Mouse (Mus musculus): ENCODE data around the gene Cldnd2. TPM values are rescaled to one million over a fixed set of nuclear protein-coding genes. Genes with fewer than 3 reads are reported as not detected.

Cldnd2 gene
- polyA plus RNA-seq, 2 experiments, result not detected

DNA sequence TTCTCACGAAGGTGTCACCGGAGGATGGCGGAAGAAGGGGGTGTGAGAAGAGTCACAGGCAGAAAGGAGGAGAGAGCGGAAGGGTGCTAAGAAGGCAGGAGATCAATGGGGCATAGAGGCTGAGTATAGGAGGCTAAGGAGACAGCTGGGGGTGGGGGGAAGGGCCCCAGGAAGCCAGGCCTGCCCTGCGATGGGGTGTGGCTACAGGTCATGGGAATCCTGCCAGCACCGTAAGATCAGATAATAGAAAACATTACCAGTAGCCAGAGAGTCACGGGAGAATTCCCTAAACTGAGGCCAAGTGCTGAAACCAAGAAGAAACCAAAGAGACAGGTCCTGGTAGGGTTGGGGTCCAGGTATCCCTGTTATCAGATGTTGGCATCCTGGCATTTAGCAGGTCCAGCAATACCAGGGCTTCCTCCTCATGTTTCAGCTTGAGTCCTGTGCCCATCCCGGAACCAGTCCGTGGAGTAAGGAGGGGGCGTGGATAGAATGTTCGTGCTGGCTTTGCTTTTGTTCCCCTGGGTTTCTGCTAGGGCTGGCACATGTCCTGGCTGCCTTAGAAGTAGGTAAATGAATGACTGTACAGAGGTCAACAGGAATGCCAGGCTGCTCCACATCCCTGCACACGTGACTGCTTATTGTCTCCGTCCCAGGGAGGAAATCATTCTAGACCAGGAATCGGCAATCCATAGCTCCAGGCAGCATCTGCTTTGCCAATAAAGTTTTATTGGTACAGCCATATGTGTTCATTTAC, 13.2 kb downstream of the Cldnd2 start:
- WGBS, result 66% methylated on average over 14 of the region's 14 CpGs
- Histone ChIP-seq H3K4me1 (ENCODE audit: control insufficient read depth, insufficient read depth, low read length) (no peaks in the 10 kb centered on the region), H3K27ac (replicated peaks; ENCODE audit: low read depth, low read length) (no peak overlapping the region), H3K27me3 (ENCODE audit: control insufficient read depth, insufficient read depth, low read length) (no peaks in the 10 kb centered on the region), H3K4me3 (replicated peaks; ENCODE audit: low read length) (no peak overlapping the region), H3K9me3 (ENCODE audit: control insufficient read depth, low read length) (no peaks in the 10 kb centered on the region), H3K36me3 (ENCODE audit: control insufficient read depth, insufficient read depth, low read length) (peaks cover 45% of the 10 kb centered on the region), H3K9ac (ENCODE audit: low read depth, low read length, severe bottlenecking) (no peak overlapping the region), H3K4me2 (replicated peaks; ENCODE audit: low read depth, low read length, severe bottlenecking) (no peak overlapping the region)
- no peak for ATAC-seq (ENCODE audit: low FRiP score, low read depth)
- no peak for TF ChIP-seq POLR2A (IDR thresholded peaks at IDR 0.05; ENCODE audit: borderline replicate concordance, extremely low read depth, insufficient read depth, insufficient read length)
- no peak for DNase-seq (ENCODE audit: low spot score)

GRCm38 (mm10) chr7:43454371-43454770, 13.8 kb downstream of the Cldnd2 start:
- TF ChIP-seq POLR2A (IDR thresholded peaks at IDR 0.05; ENCODE audit: borderline replicate concordance, extremely low read depth, insufficient read depth, insufficient read length), result no peak
- Histone ChIP-seq H3K4me3 (replicated peaks; ENCODE audit: low read length) (no peak overlapping the region), H3K9ac (ENCODE audit: low read depth, low read length, severe bottlenecking) (no peak overlapping the region), H3K4me2 (replicated peaks; ENCODE audit: low read depth, low read length, severe bottlenecking) (no peak overlapping the region), H3K27ac (replicated peaks; ENCODE audit: low read depth, low read length) (no peak overlapping the region), H3K9me3 (ENCODE audit: control insufficient read depth, low read length) (no peaks in the 10 kb centered on the region), H3K4me1 (ENCODE audit: control insufficient read depth, insufficient read depth, low read length) (no peaks in the 10 kb centered on the region), H3K36me3 (ENCODE audit: control insufficient read depth, insufficient read depth, low read length) (peaks cover 45% of the 10 kb centered on the region), H3K27me3 (ENCODE audit: control insufficient read depth, insufficient read depth, low read length) (no peaks in the 10 kb centered on the region)
- WGBS, result 61% methylated on average over 6 of the region's 6 CpGs
- ATAC-seq (ENCODE audit: low FRiP score, low read depth), result no peak
- DNase-seq (ENCODE audit: low spot score), result no peak

DNA sequence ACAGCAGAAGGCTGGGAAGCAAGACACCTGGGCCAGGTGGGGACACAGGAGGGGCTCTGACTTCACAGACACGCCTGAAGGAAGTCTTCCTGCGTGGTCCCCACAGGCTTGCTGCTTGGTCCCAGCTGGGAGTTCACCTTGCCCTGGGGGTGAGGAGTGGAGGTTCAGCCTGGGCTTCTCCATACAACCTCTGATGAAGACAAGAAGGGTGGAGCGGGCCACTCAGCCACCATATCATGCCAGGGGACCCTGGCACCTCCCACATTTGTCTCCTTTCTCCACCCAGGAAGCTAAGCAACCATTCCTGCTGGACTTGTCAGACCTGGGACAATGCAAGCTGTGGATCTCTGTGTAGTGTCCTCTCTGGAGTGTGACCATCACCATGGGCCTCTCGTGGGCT, 22.3 kb downstream of the Cldnd2 start, which contains the start of gene Vsig10l:
Gene Vsig10l (plus strand): TSS at position 301 of the 400 bp plus-strand sequence.
- H3K9me3 ChIP-seq (ENCODE audit: control insufficient read depth, low read length), result no peaks in the 10 kb centered on the region
- no peak within 1 kb of the TSS for H3K9ac ChIP-seq (ENCODE audit: low read depth, low read length, severe bottlenecking)
- ATAC-seq (ENCODE audit: low FRiP score, low read depth), result no peak
- 0 out of 2 replicates have a peak, but pooled peaks cover 2% of the 10 kb centered on the region for H3K36me3 ChIP-seq (ENCODE audit: control insufficient read depth, insufficient read depth, low read length)
- no peak for TF ChIP-seq POLR2A (IDR thresholded peaks at IDR 0.05; ENCODE audit: borderline replicate concordance, extremely low read depth, insufficient read depth, insufficient read length)
- H3K4me2 ChIP-seq (replicated peaks; ENCODE audit: low read depth, low read length, severe bottlenecking), result no peak within 1 kb of the TSS
- H3K27me3 ChIP-seq (ENCODE audit: control insufficient read depth, insufficient read depth, low read length), result peaks cover 12% of the 10 kb centered on the region
- 60% methylated on average over 4 of the region's 4 CpGs for WGBS
- no peak for DNase-seq (ENCODE audit: low spot score)
- H3K27ac ChIP-seq (replicated peaks; ENCODE audit: low read depth, low read length), result no peak within 1 kb of the TSS
- 0 out of 2 replicates have a peak, but pooled peaks cover 2% of the 10 kb centered on the region for H3K4me1 ChIP-seq (ENCODE audit: control insufficient read depth, insufficient read depth, low read length)
- H3K4me3 ChIP-seq (replicated peaks; ENCODE audit: low read length), result no peak within 1 kb of the TSS

DNA sequence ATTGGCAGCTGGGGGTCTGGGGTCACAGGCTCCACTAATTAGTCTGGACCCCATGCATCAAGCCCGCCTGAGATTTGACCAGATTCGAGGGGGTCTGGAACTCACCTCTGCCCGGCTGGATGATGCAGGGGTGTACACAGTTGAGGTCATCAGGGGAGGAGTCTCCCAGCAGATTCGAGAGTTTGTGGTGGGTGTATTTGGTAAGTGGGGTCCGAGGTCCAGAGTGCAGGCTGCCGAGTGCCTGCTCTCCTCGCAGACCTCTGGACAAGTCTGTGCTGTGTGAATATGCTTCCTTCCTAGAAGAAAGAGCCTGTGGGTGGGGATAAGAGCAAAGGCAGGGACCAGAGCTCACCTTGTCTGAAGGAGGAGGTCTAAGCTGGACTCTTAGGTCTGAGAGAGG, 23.4 kb downstream of the Cldnd2 start:
- no peak overlapping the region for H3K4me2 ChIP-seq (replicated peaks; ENCODE audit: low read depth, low read length, severe bottlenecking)
- 0 out of 2 replicates have a peak, but pooled peaks cover 2% of the 10 kb centered on the region for H3K4me1 ChIP-seq (ENCODE audit: control insufficient read depth, insufficient read depth, low read length)
- no peak overlapping the region for H3K9ac ChIP-seq (ENCODE audit: low read depth, low read length, severe bottlenecking)
- no peaks in the 10 kb centered on the region for H3K9me3 ChIP-seq (ENCODE audit: control insufficient read depth, low read length)
- H3K36me3 ChIP-seq (ENCODE audit: control insufficient read depth, insufficient read depth, low read length), result no peaks in the 10 kb centered on the region
- 81% methylated on average over 7 of the region's 7 CpGs for WGBS
- peaks cover 12% of the 10 kb centered on the region for H3K27me3 ChIP-seq (ENCODE audit: control insufficient read depth, insufficient read depth, low read length)
- no peak for TF ChIP-seq POLR2A (IDR thresholded peaks at IDR 0.05; ENCODE audit: borderline replicate concordance, extremely low read depth, insufficient read depth, insufficient read length)
- H3K4me3 ChIP-seq (replicated peaks; ENCODE audit: low read length), result no peak overlapping the region
- ATAC-seq (ENCODE audit: low FRiP score, low read depth), result no peak
- no peak overlapping the region for H3K27ac ChIP-seq (replicated peaks; ENCODE audit: low read depth, low read length)
- DNase-seq (ENCODE audit: low spot score), result no peak

- Histone ChIP-seq H3K4me3 (replicated peaks; ENCODE audit: low read length) (peak overlapping the region; percentile 43), H3K4me2 (replicated peaks; ENCODE audit: low read depth, low read length, severe bottlenecking) (peak overlapping the region; percentile 81), H3K27ac (replicated peaks; ENCODE audit: low read depth, low read length) (no peak overlapping the region), H3K9ac (ENCODE audit: low read depth, low read length, severe bottlenecking) (0 out of 2 replicates have a peak overlapping the region, but pooled peaks have one; percentile 34), H3K4me1 (ENCODE audit: control insufficient read depth, insufficient read depth, low read length) (0 out of 2 replicates have a peak, but pooled peaks cover 2% of the 10 kb centered on the region), H3K27me3 (ENCODE audit: control insufficient read depth, insufficient read depth, low read length) (peaks cover 12% of the 10 kb centered on the region), H3K36me3 (ENCODE audit: control insufficient read depth, insufficient read depth, low read length) (no peaks in the 10 kb centered on the region), H3K9me3 (ENCODE audit: control insufficient read depth, low read length) (no peaks in the 10 kb centered on the region)
- ATAC-seq (ENCODE audit: low FRiP score, low read depth), result no peak
- TF ChIP-seq POLR2A (IDR thresholded peaks at IDR 0.05; ENCODE audit: borderline replicate concordance, extremely low read depth, insufficient read depth, insufficient read length), result no peak
- no peak for DNase-seq (ENCODE audit: low spot score)
- WGBS, result 7% methylated on average over 33 of the region's 35 CpGs
These were observed 24.3 kb downstream of the Cldnd2 start for GRCm38 (mm10) chr7:43464864-43465343.

Data from limb, embryonic 14.5 days (tissue).